Mouse (Mus musculus): ENCODE measurements around the gene Atxn7l3. TPM values are rescaled to one million over a fixed set of nuclear protein-coding genes. Genes with fewer than 3 reads are reported as not detected.

Gene Atxn7l3
- polyA plus RNA-seq, 1 experiment, result 44.3 TPM

DNA sequence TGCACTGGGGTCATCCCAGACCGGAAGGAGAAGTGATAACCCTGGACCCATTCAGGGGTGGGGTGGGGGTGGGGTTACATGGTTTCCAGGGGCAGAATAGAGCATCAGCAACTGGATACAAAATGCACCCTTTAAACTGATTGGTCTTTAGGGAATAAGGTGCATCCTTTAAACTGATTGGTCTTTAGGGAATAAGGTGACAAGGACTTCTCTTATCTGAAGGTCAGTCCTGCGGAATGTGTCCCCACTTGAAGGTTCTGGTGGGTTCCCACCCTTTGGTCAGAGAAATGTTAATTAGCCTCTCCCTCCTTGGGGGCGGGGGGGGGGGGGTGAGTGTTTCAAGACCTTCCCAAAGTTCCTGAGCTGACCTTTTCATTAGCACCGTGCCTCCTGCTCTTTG lies 35.4 kb upstream of the Atxn7l3 start:
- peaks cover 15% of the 10 kb centered on the region for H3K4me1 ChIP-seq (ENCODE audit: control insufficient read depth, insufficient read depth, low read length)

DNA sequence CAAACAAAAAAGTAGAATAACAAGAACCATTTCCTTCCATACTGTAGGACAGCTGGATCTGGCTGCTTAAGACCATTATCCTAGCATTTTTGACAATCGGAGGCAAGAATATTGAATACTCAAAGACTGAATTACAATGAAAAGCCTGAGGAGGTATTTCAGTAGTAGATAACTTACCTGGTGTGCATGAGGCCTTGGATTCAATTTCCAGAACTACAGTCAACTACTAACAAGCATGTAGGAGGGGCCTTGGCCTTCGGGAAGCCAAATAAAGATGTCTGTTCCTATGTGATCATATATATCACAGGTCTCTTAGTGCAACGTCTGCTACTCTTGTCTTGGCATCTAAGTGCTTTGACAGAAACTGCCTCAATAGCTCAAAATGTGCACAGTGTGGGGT lies 33.6 kb upstream of the Atxn7l3 start:
- no peak overlapping the region for H3K4me3 ChIP-seq (ENCODE audit: low read depth, low read length)
- H3K9me3 ChIP-seq (replicated peaks; ENCODE audit: control insufficient read depth, insufficient read depth, low read length, poor library complexity, severe bottlenecking), result peaks cover 3% of the 10 kb centered on the region; the same call in 1 of the 2 replicates
- peak overlapping the region; percentile 34; the same call in 1 of the 2 replicates for H3K9ac ChIP-seq (ENCODE audit: low read depth, poor library complexity, severe bottlenecking)
- TF ChIP-seq POLR2A (IDR thresholded peaks at IDR 0.05; ENCODE audit: insufficient read depth, low read length), result no peak
- no peak for TF ChIP-seq EP300 (IDR thresholded peaks at IDR 0.05; ENCODE audit: insufficient read depth, low read depth, low read length)
- no peak for TF ChIP-seq CTCF (IDR thresholded peaks at IDR 0.05; ENCODE audit: low read depth, low read length)
- H3K36me3 ChIP-seq (ENCODE audit: control insufficient read depth, insufficient read depth, low read length, poor library complexity, severe bottlenecking), result no peaks in the 10 kb centered on the region; the same call in 1 of the 2 replicates
- H3K27me3 ChIP-seq (ENCODE audit: control insufficient read depth, insufficient read depth, low read length, poor library complexity, severe bottlenecking), result no peaks in the 10 kb centered on the region
- H3K27ac ChIP-seq (ENCODE audit: insufficient read depth, low read length), result peak overlapping the region; percentile 97
- H3K4me1 ChIP-seq (ENCODE audit: control insufficient read depth, insufficient read depth, low read length), result peaks cover 15% of the 10 kb centered on the region

More for the DNA sequence above, 35.4 kb upstream of the Atxn7l3 start:
- peak overlapping the region; percentile 80 for H3K9ac ChIP-seq (ENCODE audit: low read depth, poor library complexity, severe bottlenecking)
- no peaks in the 10 kb centered on the region for H3K27me3 ChIP-seq (ENCODE audit: control insufficient read depth, insufficient read depth, low read length, poor library complexity, severe bottlenecking)
- H3K27ac ChIP-seq (ENCODE audit: insufficient read depth, low read length), result peak overlapping the region; percentile 99
- peaks cover 3% of the 10 kb centered on the region; the same call in 1 of the 2 replicates for H3K9me3 ChIP-seq (replicated peaks; ENCODE audit: control insufficient read depth, insufficient read depth, low read length, poor library complexity, severe bottlenecking)
- no peak for TF ChIP-seq POLR2A (IDR thresholded peaks at IDR 0.05; ENCODE audit: insufficient read depth, low read length)
- TF ChIP-seq EP300 (IDR thresholded peaks at IDR 0.05; ENCODE audit: insufficient read depth, low read depth, low read length), result 0 out of 2 replicates have a peak, but pooled peaks have one; percentile 47
- no peak overlapping the region for H3K4me3 ChIP-seq (ENCODE audit: low read depth, low read length)
- H3K36me3 ChIP-seq (ENCODE audit: control insufficient read depth, insufficient read depth, low read length, poor library complexity, severe bottlenecking), result no peaks in the 10 kb centered on the region; the same call in 1 of the 2 replicates

GRCm38 (mm10) chr11:102329518-102329917 lies 33.1 kb upstream of the Atxn7l3 start:
- TF ChIP-seq CTCF (IDR thresholded peaks at IDR 0.05; ENCODE audit: low read depth, low read length) (no peak), EP300 (IDR thresholded peaks at IDR 0.05; ENCODE audit: insufficient read depth, low read depth, low read length) (no peak), POLR2A (IDR thresholded peaks at IDR 0.05; ENCODE audit: insufficient read depth, low read length) (no peak)
- Histone ChIP-seq H3K4me3 (ENCODE audit: low read depth, low read length) (no peak overlapping the region), H3K27me3 (ENCODE audit: control insufficient read depth, insufficient read depth, low read length, poor library complexity, severe bottlenecking) (no peaks in the 10 kb centered on the region), H3K9me3 (replicated peaks; ENCODE audit: control insufficient read depth, insufficient read depth, low read length, poor library complexity, severe bottlenecking) (peaks cover 3% of the 10 kb centered on the region; the same call in 1 of the 2 replicates), H3K4me1 (ENCODE audit: control insufficient read depth, insufficient read depth, low read length) (peaks cover 13% of the 10 kb centered on the region), H3K27ac (ENCODE audit: insufficient read depth, low read length) (peak overlapping the region; percentile 97), H3K9ac (ENCODE audit: low read depth, poor library complexity, severe bottlenecking) (peak overlapping the region; percentile 74), H3K36me3 (ENCODE audit: control insufficient read depth, insufficient read depth, low read length, poor library complexity, severe bottlenecking) (no peaks in the 10 kb centered on the region; the same call in 1 of the 2 replicates)

- TF ChIP-seq EP300 (IDR thresholded peaks at IDR 0.05; ENCODE audit: insufficient read depth, low read depth, low read length) (no peak), CTCF (IDR thresholded peaks at IDR 0.05; ENCODE audit: low read depth, low read length) (no peak), POLR2A (IDR thresholded peaks at IDR 0.05; ENCODE audit: insufficient read depth, low read length) (no peak)
- no peaks in the 10 kb centered on the region for H3K27me3 ChIP-seq (ENCODE audit: control insufficient read depth, insufficient read depth, low read length, poor library complexity, severe bottlenecking)
- H3K4me3 ChIP-seq (ENCODE audit: low read depth, low read length), result no peak overlapping the region; the same call in 1 of the 2 replicates
- H3K4me1 ChIP-seq (ENCODE audit: control insufficient read depth, insufficient read depth, low read length), result peaks cover 15% of the 10 kb centered on the region
- no peaks in the 10 kb centered on the region for H3K36me3 ChIP-seq (ENCODE audit: control insufficient read depth, insufficient read depth, low read length, poor library complexity, severe bottlenecking)
- H3K9ac ChIP-seq (ENCODE audit: low read depth, poor library complexity, severe bottlenecking), result peak overlapping the region; percentile 74; the same call in 1 of the 2 replicates
- H3K9me3 ChIP-seq (replicated peaks; ENCODE audit: control insufficient read depth, insufficient read depth, low read length, poor library complexity, severe bottlenecking), result no peaks in the 10 kb centered on the region
- peak overlapping the region; percentile 94 for H3K27ac ChIP-seq (ENCODE audit: insufficient read depth, low read length)
Observed at GRCm38 (mm10) chr11:102327839-102328238, 31.4 kb upstream of the Atxn7l3 start.

- TF ChIP-seq POLR2A (IDR thresholded peaks at IDR 0.05; ENCODE audit: insufficient read depth, low read length), result no peak
- TF ChIP-seq EP300 (IDR thresholded peaks at IDR 0.05; ENCODE audit: insufficient read depth, low read depth, low read length), result 0 out of 2 replicates have a peak, but pooled peaks have one; percentile 10
- Histone ChIP-seq H3K9me3 (replicated peaks; ENCODE audit: control insufficient read depth, insufficient read depth, low read length, poor library complexity, severe bottlenecking) (no peaks in the 10 kb centered on the region), H3K4me1 (ENCODE audit: control insufficient read depth, insufficient read depth, low read length) (peaks cover 15% of the 10 kb centered on the region), H3K27ac (ENCODE audit: insufficient read depth, low read length) (peak overlapping the region; percentile 62), H3K27me3 (ENCODE audit: control insufficient read depth, insufficient read depth, low read length, poor library complexity, severe bottlenecking) (no peaks in the 10 kb centered on the region), H3K9ac (ENCODE audit: low read depth, poor library complexity, severe bottlenecking) (0 out of 2 replicates have a peak overlapping the region, but pooled peaks have one; percentile 31), H3K4me3 (ENCODE audit: low read depth, low read length) (no peak overlapping the region), H3K36me3 (ENCODE audit: control insufficient read depth, insufficient read depth, low read length, poor library complexity, severe bottlenecking) (no peaks in the 10 kb centered on the region)
Observed at GRCm38 (mm10) chr11:102327250-102327649, 30.8 kb upstream of the Atxn7l3 start.

GRCm38 (mm10) chr11:102323516-102323915 lies 27.1 kb upstream of the Atxn7l3 start:
- H3K27ac ChIP-seq (ENCODE audit: insufficient read depth, low read length), result no peak overlapping the region
- no peak overlapping the region for H3K9ac ChIP-seq (ENCODE audit: low read depth, poor library complexity, severe bottlenecking)
- TF ChIP-seq CTCF (IDR thresholded peaks at IDR 0.05; ENCODE audit: low read depth, low read length) (no peak), EP300 (IDR thresholded peaks at IDR 0.05; ENCODE audit: insufficient read depth, low read depth, low read length) (no peak), POLR2A (IDR thresholded peaks at IDR 0.05; ENCODE audit: insufficient read depth, low read length) (no peak)
- H3K4me1 ChIP-seq (ENCODE audit: control insufficient read depth, insufficient read depth, low read length), result peaks cover 5% of the 10 kb centered on the region
- H3K27me3 ChIP-seq (ENCODE audit: control insufficient read depth, insufficient read depth, low read length, poor library complexity, severe bottlenecking), result no peaks in the 10 kb centered on the region
- no peaks in the 10 kb centered on the region for H3K36me3 ChIP-seq (ENCODE audit: control insufficient read depth, insufficient read depth, low read length, poor library complexity, severe bottlenecking)
- H3K4me3 ChIP-seq (ENCODE audit: low read depth, low read length), result no peak overlapping the region
- H3K9me3 ChIP-seq (replicated peaks; ENCODE audit: control insufficient read depth, insufficient read depth, low read length, poor library complexity, severe bottlenecking), result no peaks in the 10 kb centered on the region
